Mouse (Mus musculus) lung, embryonic 16.5 days (tissue): Measurements from ENCODE around the gene Wdr37. TPM values are rescaled to one million over a fixed set of nuclear protein-coding genes. Genes with fewer than 3 reads are reported as not detected.
A peak's percentile ranks its signal among the peaks of the same experiment; 100 is the strongest.
"Not testable (repeated sequence)": the region's sequence is repeated elsewhere in the genome, so short reads cannot be mapped to it uniquely, and the experiment has no call there.

Experiments used
- ATAC-seq: fragments of 200-750 bp; cut with Nextera tagmentation; 2 replicates; pipeline ENCODE4 v1.8.0; 2017; ENCODE audit warnings: low read depth, mild to moderate bottlenecking, moderate library complexity
- H3K27ac ChIP-seq: fragments of 300-500 bp; sonication (generic); 2 replicates; pipeline ENCODE4 v1.5.1; 2014; ENCODE audit warnings: mild to moderate bottlenecking, control low read depth, low read length
- H3K27me3 ChIP-seq: fragments of 300-500 bp; sonication (generic); 2 replicates; pipeline ENCODE4 v1.6.1; 2014; ENCODE audit warnings: low read depth, low read length, mixed read lengths; ENCODE audit not compliant: control insufficient read depth, insufficient read depth
- H3K36me3 ChIP-seq: fragments of 300-500 bp; sonication (generic); 2 replicates; pipeline ENCODE4 v1.6.1; 2014; ENCODE audit warnings: low read length; ENCODE audit not compliant: control insufficient read depth, insufficient read depth
- H3K4me1 ChIP-seq: fragments of 300-500 bp; sonication (generic); replicated peaks from 2 replicates; pipeline ENCODE4 v1.6.1; 2014; ENCODE audit warnings: low read length, mixed read lengths; ENCODE audit not compliant: control insufficient read depth, insufficient read depth
- H3K4me2 ChIP-seq: fragments of 300-500 bp; sonication (generic); 2 replicates; pipeline ENCODE4 v1.6.1; 2014; ENCODE audit warnings: low read depth, low read length, control low read depth
- H3K4me3 ChIP-seq: fragments of 300-500 bp; sonication (generic); 2 replicates; pipeline ENCODE4 v1.5.1; 2014; ENCODE audit warnings: mild to moderate bottlenecking, low read length, control low read depth
- H3K9ac ChIP-seq: fragments of 300-500 bp; sonication (generic); 2 replicates; pipeline ENCODE4 v1.6.1; 2014; ENCODE audit warnings: low read length, control low read depth
- H3K9me3 ChIP-seq: fragments of 300-500 bp; sonication (generic); 2 replicates; pipeline ENCODE4 v1.6.1; 2016; ENCODE audit warnings: low read length; ENCODE audit not compliant: control insufficient read depth
- WGBS: fragments of 180-500 bp; shearing (Covaris S2); extraction: QIAGEN DNeasy Blood & Tissue Kit; methylation state at CpG from one replicate; pipeline ENCODE4 v1.1.7; 2014; 5-methylcytosine and 5-hydroxymethylcytosine counted together
- polyA plus RNA-seq: library from polyadenylated mRNA; unstranded; fragments of >200 nt; fragmentation: Nextera tagmentation; extraction: Ambion mirVana; gene quantifications from 2 replicates; pipeline ENCODE4 v1.2.1, GENCODE M21; 2015

Gene Wdr37
- polyA plus RNA-seq = 21.3 and 23.1 TPM in 2 replicates

DNA sequence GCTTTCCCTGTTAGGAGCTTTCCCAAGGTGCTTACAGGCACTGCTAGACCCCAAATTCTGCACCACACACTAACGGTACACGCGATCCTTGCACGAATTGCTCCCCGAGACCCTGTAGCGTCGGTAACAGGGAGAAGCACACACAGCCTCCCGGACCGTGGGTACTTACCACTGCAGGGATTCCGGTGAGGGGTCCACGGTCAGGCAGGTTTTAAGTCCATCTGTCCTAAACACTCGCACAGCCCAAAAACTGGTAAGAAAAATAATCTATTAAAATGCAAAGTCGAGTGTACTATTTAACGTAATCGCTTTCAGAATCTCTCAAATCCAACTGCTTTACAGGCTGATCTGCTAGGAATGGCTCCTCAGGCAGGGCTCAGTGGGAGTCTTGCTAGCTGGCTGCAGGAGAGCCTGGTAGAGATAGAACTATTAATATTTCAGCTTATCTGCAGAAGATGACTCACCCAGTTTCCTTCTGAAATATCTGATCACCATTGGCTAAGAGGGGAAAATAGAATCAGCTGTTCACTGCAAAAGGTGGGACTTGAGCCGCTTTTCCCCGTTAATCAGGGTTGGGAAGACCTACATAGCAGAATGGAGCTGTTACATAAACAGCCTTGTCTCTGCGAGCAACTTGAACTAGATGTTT lies at the start of gene Wdr37:
Gene Wdr37, minus strand, starts transcription at position 596 of the 649 bp plus-strand sequence.
- 1% methylated on average over 18 of the region's 18 CpGs for WGBS
- no peaks in the 10 kb centered on the region for H3K9me3 ChIP-seq
- H3K27me3 ChIP-seq = no peaks in the 10 kb centered on the region
- peaks cover 8% of the 10 kb centered on the region for H3K4me1 ChIP-seq
- peak; percentile 47 for ATAC-seq
- peak within 1 kb of the TSS; percentile 97 for H3K27ac ChIP-seq
- peak within 1 kb of the TSS; percentile 71 for H3K4me2 ChIP-seq
- H3K4me3 ChIP-seq = peak within 1 kb of the TSS; percentile 76
- peak within 1 kb of the TSS; percentile 84 for H3K9ac ChIP-seq
- H3K36me3 ChIP-seq = no peaks in the 10 kb centered on the region

DNA sequence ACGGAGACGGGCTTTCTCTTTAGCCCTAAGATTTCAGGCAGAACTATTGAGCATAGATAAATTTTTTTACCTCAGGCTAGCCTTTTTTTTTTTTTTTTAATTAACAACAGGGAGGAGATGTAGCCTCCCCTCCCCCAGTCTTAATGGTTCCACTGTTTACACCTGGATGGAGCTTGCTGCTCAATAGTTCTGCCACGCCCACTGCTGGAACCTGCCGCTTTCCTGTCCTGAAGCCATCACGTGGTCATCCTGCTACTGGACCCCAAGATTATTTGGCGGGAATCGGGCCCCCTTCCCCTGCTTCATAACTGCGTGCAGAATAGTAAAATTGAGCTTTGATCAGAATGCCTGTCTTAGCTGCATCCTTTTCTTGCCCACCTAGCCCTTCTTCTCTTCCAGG lies 42.2 kb upstream of the Wdr37 start:
- H3K27me3 ChIP-seq, H3K9ac ChIP-seq, H3K4me1 ChIP-seq, H3K4me2 ChIP-seq, H3K9me3 ChIP-seq, H3K36me3 ChIP-seq, ATAC-seq, H3K27ac ChIP-seq, H3K4me3 ChIP-seq: not testable (repeated sequence)
- whole genome bisulfite sequencing = 88% methylated on average over 8 of the region's 8 CpGs

DNA sequence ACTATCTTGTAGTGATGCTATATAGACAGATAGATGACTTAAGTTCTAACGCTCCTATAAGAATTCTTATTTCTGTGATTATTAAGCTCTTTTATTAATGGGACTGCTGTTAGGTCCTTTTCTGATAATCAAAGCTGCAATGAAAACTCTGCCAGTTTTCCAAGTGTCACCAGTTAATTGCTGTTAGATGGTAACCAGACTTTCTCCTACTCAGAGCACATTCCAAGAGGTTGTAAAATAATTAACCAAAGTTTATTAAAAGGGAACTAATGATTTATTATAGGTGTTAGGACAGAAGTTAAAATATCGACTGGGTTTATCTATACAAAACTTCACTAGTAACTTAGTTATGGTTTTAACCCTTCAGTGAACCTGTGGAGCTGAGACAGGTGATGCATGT lies 34.3 kb upstream of the Wdr37 start:
- 83% methylated on average over 2 of the region's 2 CpGs for WGBS
- H3K36me3 ChIP-seq, ATAC-seq, H3K4me3 ChIP-seq, H3K27ac ChIP-seq, H3K4me1 ChIP-seq, H3K9ac ChIP-seq, H3K27me3 ChIP-seq, H3K4me2 ChIP-seq, H3K9me3 ChIP-seq: not testable (repeated sequence)

DNA sequence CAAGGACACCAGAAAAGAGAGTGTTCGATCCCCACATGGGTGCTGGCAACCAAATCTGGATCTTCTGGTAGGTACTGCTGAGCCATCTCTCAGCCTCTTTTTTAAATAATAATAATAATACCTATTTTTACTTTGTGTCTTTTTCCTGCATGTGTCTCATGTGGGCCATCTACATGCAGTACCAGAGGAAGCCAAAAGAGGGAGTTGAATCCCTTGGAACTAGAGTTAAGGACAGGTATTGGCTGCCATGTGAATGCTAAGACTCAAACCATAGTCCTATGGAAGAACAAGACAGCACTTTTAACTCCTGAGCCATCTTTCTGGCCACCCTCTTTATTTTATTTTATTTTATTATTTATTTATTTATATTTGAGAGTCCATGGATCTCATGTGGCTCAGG lies 16.9 kb upstream of the Wdr37 start:
- Histone ChIP-seq H3K27me3 (no peaks in the 10 kb centered on the region), H3K27ac (no peak overlapping the region), H3K4me3 (no peak overlapping the region), H3K9me3 (no peaks in the 10 kb centered on the region), H3K4me1 (peaks cover 6% of the 10 kb centered on the region), H3K9ac (no peak overlapping the region), H3K36me3 (peaks cover 16% of the 10 kb centered on the region), H3K4me2 (no peak overlapping the region)
- 98% methylated on average over 1 of the region's 1 CpGs for WGBS
- no peak for ATAC-seq

DNA sequence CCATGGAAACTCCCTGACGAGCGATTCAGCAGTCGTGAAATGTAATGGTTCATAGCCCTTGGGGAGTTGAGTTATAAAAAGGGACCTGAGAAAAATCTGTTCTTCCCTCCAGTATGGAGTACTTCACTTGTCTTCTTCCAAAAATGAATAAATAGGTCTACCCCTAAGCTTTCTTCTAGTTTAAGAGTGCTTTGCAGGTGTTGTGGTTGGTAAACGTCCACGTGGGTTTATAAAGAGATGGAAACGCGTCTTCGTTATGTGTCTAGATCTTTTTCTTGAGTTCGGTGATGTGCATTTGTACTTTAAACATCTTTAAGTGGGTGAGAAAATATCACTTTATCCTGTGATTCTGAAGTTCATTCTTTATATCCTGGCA lies 14.5 kb upstream of the Wdr37 start:
- Histone ChIP-seq H3K36me3 (peaks cover 13% of the 10 kb centered on the region), H3K4me3 (peak overlapping the region; percentile 68), H3K27ac (peak overlapping the region; percentile 94), H3K9ac (peak overlapping the region; percentile 76), H3K27me3 (no peaks in the 10 kb centered on the region), H3K9me3 (no peaks in the 10 kb centered on the region), H3K4me1 (peaks cover 6% of the 10 kb centered on the region), H3K4me2 (peak overlapping the region; percentile 82)
- 2% methylated on average over 9 of the region's 9 CpGs for WGBS
- no peak for ATAC-seq

DNA sequence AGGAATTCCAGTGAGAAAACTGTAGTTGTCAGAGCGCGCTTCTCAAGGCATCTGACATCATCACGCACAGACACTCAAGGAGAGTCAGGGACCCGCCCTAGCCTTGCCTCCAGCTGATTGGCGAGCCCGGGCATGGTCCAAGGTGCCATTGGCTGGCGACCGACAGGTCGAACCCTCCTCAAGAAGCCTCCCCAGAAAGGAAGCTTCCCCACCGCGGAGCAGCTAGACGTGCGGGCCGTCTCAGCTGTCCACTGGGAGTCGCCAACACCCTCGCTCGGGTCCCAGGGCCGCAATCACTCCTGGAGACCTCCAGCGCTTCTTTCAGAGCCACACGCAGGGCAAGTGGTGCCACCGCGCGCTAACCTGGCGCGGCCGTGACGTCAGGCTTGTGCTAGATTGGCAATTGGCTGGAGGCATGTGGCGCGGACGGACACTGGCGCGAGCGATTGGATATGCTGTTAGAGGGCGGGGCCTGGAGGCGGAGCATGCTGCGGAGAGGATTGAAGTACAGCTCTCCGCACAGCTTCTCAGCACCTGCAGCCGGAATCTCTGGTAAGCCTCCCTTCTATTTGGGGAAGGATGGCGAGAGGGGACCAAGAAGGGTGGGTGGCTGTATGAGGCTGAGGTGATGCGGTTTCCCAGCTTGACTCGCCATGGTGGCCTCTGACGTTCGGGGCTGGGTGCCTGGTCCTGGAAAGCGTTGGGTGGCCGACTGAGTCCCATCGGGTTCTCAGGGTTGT lies 13.9 kb upstream of the Wdr37 start, which contains the start of gene Idi1:
Gene Idi1, plus strand, starts transcription at position 57 of the 740 bp plus-strand sequence.
- peaks cover 6% of the 10 kb centered on the region for H3K4me1 ChIP-seq
- peak; percentile 100 for ATAC-seq
- peak within 1 kb of the TSS; percentile 94 for H3K27ac ChIP-seq
- no peaks in the 10 kb centered on the region for H3K9me3 ChIP-seq
- H3K27me3 ChIP-seq = no peaks in the 10 kb centered on the region
- peak within 1 kb of the TSS; percentile 82 for H3K4me2 ChIP-seq
- peak within 1 kb of the TSS; percentile 68 for H3K4me3 ChIP-seq
- H3K9ac ChIP-seq = peak within 1 kb of the TSS; percentile 76
- peaks cover 13% of the 10 kb centered on the region for H3K36me3 ChIP-seq
- under 1% methylated on average over 46 of the region's 46 CpGs for WGBS

DNA sequence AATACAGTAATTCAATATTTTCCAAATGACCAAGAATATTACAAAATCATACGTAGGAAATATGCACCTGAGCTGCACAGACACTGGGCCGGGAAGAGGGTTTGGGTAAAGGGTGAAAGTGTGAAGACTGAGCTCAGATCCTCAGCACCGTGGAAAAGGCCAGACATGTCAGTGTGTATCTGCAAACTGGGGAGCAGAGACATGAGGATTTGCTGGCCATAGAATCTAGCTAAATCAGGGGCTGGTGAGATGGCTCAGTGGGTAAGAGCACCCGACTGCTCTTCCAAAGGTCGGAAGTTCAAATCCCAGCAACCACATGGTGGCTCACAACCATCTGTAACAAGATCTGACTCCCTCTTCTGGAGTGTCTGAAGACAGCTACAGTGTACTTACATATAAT lies 12.2 kb upstream of the Wdr37 start:
- not testable (repeated sequence) for H3K27me3 ChIP-seq, H3K36me3 ChIP-seq, H3K4me1 ChIP-seq, H3K4me2 ChIP-seq, ATAC-seq, H3K4me3 ChIP-seq, H3K9me3 ChIP-seq, H3K27ac ChIP-seq, H3K9ac ChIP-seq
- WGBS = 78% methylated on average over 5 of the region's 5 CpGs

DNA sequence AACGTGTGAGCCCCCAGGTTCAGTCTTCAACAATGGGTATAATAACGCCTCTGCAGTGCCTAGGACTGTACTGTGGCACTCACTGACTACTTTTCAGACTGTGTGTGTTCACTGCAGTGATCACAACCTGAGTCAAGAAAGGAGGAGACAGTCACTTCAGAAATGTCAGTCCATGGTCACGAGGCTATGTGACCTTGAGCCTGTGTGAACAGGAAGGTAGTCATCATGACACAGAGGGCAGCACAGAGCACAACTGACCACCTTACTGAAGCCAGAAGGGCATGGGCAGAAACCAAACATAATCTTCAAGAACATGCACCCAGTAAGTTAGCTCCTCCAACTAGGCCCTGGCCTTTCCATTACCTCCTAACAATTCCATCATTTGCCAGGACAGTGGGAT lies 9.9 kb upstream of the Wdr37 start:
- no peak overlapping the region for H3K4me2 ChIP-seq
- WGBS = 62% methylated on average over 3 of the region's 3 CpGs

DNA sequence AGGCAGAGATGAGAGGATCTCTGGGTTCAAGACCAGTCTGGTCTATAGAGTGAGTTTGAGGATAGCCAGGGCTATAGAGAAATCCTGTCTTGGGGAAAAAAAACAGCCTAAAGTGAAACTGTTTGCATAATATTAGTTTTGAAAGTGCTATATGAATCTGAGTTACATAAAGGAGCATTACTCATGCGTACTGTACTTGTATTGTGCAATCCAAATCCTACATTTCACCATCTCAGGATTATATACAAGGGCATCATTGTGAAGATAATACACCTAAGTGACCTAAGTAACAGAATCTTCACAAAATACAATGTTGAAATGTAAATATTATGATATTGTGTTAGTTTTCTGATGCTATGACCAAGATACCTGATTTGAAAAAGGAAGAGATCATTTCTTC lies 2.1 kb upstream of the Wdr37 start:
- Histone ChIP-seq H3K4me3 (no peak overlapping the region), H3K9ac (no peak overlapping the region), H3K36me3 (no peaks in the 10 kb centered on the region), H3K27ac (no peak overlapping the region), H3K9me3 (no peaks in the 10 kb centered on the region), H3K4me2 (no peak overlapping the region), H3K4me1 (peaks cover 8% of the 10 kb centered on the region), H3K27me3 (no peaks in the 10 kb centered on the region)
- ATAC-seq = no peak
- WGBS = 77% methylated on average over 1 of the region's 1 CpGs

More for the DNA sequence above, 9.9 kb upstream of the Wdr37 start:
- Histone ChIP-seq H3K4me3 (no peak overlapping the region), H3K9ac (no peak overlapping the region), H3K27ac (no peak overlapping the region), H3K36me3 (no peaks in the 10 kb centered on the region), H3K27me3 (no peaks in the 10 kb centered on the region), H3K4me1 (peaks cover 4% of the 10 kb centered on the region), H3K9me3 (no peaks in the 10 kb centered on the region)
- ATAC-seq = no peak
